Mouse (Mus musculus) hindbrain, embryonic 10.5 days (tissue): ENCODE results near the gene Ttc7b. TPM values are rescaled to one million over a fixed set of nuclear protein-coding genes. Genes with fewer than 3 reads are reported as not detected.

ENCODE experiments used
- DNase-seq: peaks from one replicate; pipeline ENCODE4 v3.0.0-alpha.2; 2017; ENCODE audit warnings: low spot score
- H3K27ac ChIP-seq: fragments of 300-500 bp; sonication (generic); 2 replicates; pipeline ENCODE4 v1.5.1; 2016; ENCODE audit warnings: mild to moderate bottlenecking, moderate library complexity
- H3K27me3 ChIP-seq: fragments of 300-500 bp; sonication (generic); 2 replicates; pipeline ENCODE4 v1.6.1; 2016; ENCODE audit warnings: mild to moderate bottlenecking; ENCODE audit not compliant: poor library complexity, insufficient read depth, severe bottlenecking
- H3K36me3 ChIP-seq: fragments of 300-500 bp; sonication (generic); 2 replicates; pipeline ENCODE4 v1.6.1; 2016; ENCODE audit warnings: mild to moderate bottlenecking, moderate library complexity
- H3K4me1 ChIP-seq: fragments of 300-500 bp; sonication (generic); replicated peaks from 2 replicates; pipeline ENCODE4 v1.6.1; 2016; ENCODE audit warnings: mild to moderate bottlenecking
- H3K4me3 ChIP-seq: fragments of 300-500 bp; sonication (generic); 2 replicates; pipeline ENCODE4 v1.5.1; 2016; ENCODE audit warnings: mild to moderate bottlenecking, moderate library complexity
- H3K9me3 ChIP-seq: fragments of 300-500 bp; sonication (generic); 2 replicates; pipeline ENCODE4 v1.6.1; 2016; ENCODE audit warnings: mild to moderate bottlenecking, moderate library complexity
- WGBS: fragments of 180-500 bp; shearing (Covaris S2); methylation state at CpG from one replicate; pipeline ENCODE4 v1.1.7; 2016; 5-methylcytosine and 5-hydroxymethylcytosine counted together
- polyA plus RNA-seq: library from polyadenylated mRNA; unstranded; fragments of >200 nt; fragmentation: Nextera tagmentation; extraction: Ambion mirVana; gene quantifications from 2 replicates; pipeline ENCODE4 v1.2.1, GENCODE M21; 2016

Gene Ttc7b
- polyA plus RNA-seq, 1 experiment from 2014 or later, result 5.6 TPM

DNA sequence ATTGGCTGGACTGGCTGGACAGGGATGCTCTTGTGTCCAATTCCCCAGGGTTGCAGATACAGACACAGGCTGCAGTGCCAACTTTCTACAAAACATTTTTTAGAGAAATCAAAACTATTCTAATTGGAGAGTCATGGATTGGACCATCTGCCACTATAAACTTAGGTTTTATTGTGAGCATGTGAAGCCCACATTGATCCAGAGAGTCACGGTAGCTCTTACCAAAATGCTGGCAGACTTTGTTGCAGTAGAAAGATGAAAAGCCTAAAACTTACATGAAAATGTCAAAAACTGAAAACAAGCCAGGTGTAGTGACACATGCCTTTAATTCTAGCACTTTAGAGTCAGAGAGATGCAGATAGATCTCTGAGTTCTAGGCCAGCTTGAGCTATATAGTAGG lies 84.9 kb downstream of the Ttc7b start:
- H3K27me3 ChIP-seq, result no peaks in the 10 kb centered on the region
- no peak for DNase-seq
- WGBS, result 97% methylated on average over 1 of the region's 1 CpGs
- H3K27ac ChIP-seq, result no peak overlapping the region
- no peaks in the 10 kb centered on the region for H3K36me3 ChIP-seq
- no peak overlapping the region for H3K4me3 ChIP-seq
- H3K9me3 ChIP-seq, result no peaks in the 10 kb centered on the region
- peaks cover 1% of the 10 kb centered on the region; the same call in 1 of the 2 replicates for H3K4me1 ChIP-seq

DNA sequence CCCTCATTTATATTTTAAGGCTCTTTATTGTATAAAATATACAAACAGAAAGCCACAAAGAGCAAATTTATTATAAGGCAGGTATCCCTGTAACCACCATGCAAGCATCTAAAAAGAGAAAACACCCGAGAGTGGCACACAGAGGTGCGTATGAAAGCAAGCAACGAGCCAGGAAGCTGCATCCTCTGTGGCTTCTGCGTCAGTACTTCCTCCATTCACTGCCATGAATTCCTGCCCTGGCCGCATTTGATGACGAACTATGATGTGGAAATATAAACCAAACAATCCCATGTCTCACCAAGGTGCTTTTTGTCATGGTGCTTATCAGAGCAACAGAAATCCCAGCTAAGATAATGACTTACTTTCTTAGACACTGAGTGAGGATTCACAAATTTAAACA lies 88.8 kb downstream of the Ttc7b start:
- H3K4me3 ChIP-seq, result no peak overlapping the region
- peaks cover 4% of the 10 kb centered on the region; the same call in 1 of the 2 replicates for H3K4me1 ChIP-seq
- 92% methylated on average over 6 of the region's 6 CpGs for WGBS
- H3K36me3 ChIP-seq, result no peaks in the 10 kb centered on the region
- no peak for DNase-seq
- H3K27me3 ChIP-seq, result no peaks in the 10 kb centered on the region
- no peak overlapping the region for H3K27ac ChIP-seq
- H3K9me3 ChIP-seq, result no peaks in the 10 kb centered on the region

DNA sequence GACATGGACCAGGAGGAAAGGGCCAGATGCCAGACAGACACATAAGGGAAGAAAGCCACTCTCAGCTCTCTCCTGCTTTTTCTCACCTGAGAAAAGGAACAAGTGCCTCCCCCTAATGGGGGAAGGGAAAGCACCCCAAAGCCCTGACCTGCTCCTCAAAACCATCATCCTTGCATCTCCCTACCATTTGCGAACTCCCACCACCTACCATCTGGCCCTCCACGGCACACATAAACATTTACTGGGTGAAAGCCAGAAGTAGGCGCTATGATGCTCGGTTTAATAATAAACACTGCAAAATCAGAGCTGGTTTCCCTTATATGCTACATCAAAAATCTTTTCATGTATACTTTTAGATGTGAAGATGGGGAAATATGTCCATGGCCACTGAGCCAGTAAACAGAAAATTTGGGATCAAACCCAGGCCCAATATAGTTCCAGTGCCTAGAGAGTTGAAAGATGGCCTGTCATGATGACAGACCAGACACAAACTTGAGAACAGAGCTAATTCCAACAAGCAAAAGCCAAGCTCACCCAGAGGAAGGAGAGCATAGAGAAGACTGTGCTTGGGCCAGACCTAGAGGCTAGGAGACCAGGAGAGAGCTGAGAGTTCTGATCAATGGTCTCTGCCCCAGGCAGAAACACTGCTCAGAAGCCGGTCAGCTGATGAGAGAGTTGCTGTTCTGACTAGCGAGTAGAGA lies 91.1 kb downstream of the Ttc7b start:
- 96% methylated on average over 6 of the region's 6 CpGs for WGBS
- DNase-seq, result no peak

DNA sequence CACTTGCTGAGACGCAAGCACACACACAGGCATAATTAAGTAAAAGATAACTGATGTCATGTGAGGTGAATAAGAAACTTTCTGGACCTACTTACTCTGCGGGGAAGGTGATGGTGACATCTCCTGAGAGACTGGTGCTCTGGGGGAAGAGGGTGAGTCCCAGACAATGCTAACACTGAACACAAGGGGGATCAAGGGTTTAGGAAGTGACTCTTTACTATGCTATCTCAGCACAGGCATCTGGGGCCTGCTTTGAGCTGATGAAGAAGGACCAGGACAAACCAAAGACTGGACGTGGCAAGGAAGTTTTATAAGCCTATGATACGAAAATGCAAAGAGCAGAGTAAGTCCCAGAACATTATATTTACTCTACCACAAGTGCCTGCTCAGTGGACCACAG lies 92.4 kb downstream of the Ttc7b start:
- Histone ChIP-seq H3K36me3 (no peaks in the 10 kb centered on the region), H3K27ac (no peak overlapping the region), H3K9me3 (no peaks in the 10 kb centered on the region), H3K27me3 (no peaks in the 10 kb centered on the region), H3K4me1 (peaks cover 8% of the 10 kb centered on the region; the same call in 1 of the 2 replicates), H3K4me3 (no peak overlapping the region)
- no peak for DNase-seq
- WGBS, result 88% methylated on average over 4 of the region's 4 CpGs

More for the DNA sequence above, 91.1 kb downstream of the Ttc7b start:
- no peak overlapping the region for H3K27ac ChIP-seq
- H3K27me3 ChIP-seq, result no peaks in the 10 kb centered on the region
- peaks cover 8% of the 10 kb centered on the region; the same call in 1 of the 2 replicates for H3K4me1 ChIP-seq
- no peaks in the 10 kb centered on the region for H3K36me3 ChIP-seq
- H3K9me3 ChIP-seq, result no peaks in the 10 kb centered on the region
- H3K4me3 ChIP-seq, result no peak overlapping the region

DNA sequence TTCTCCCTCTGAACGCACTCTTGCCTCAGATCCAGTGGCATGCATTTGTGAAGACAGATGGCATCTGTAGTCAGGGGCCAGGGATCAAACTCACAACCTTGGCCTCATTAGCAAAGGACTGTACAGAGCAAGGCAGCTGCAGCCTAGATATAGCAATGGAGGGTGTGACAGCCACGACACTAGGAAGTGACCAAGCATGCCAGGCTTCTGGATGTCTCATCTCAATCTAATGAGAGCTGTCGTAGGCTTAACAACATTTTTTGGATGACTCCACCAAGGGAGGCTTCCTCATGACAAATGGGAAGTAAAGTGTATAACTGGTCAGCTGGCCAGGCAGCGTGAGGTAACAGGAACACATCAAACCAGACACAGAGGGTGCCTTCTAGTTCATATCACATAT lies 94.4 kb downstream of the Ttc7b start:
- Histone ChIP-seq H3K9me3 (no peaks in the 10 kb centered on the region), H3K4me1 (peaks cover 8% of the 10 kb centered on the region; the same call in 1 of the 2 replicates), H3K27me3 (no peaks in the 10 kb centered on the region), H3K27ac (no peak overlapping the region), H3K4me3 (no peak overlapping the region), H3K36me3 (no peaks in the 10 kb centered on the region)
- DNase-seq, result no peak
- WGBS, result 78% methylated on average over 4 of the region's 4 CpGs

DNA sequence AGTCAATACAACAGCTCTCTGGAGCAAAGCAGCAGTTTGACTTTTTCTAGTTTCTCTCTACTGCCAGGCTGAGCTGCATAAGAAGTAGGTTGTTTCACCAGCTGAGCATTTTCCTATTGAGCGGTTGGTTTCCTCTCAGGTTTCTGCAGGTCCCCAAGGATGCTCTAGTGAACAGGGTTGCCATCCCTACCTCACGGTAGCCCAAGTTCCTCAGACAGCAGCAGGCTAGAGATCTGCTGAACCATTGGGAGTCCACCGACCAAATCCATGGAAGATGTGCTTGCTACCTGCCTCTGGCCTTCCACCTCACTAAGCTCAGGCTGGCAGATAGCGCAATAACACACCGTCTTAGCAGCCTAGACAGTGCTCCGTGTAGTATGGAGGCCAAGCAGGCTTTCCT lies 95.6 kb downstream of the Ttc7b start:
- no peak for DNase-seq
- H3K4me3 ChIP-seq, result no peak overlapping the region
- no peaks in the 10 kb centered on the region for H3K27me3 ChIP-seq
- H3K4me1 ChIP-seq, result peaks cover 4% of the 10 kb centered on the region; the same call in 1 of the 2 replicates
- H3K9me3 ChIP-seq, result no peaks in the 10 kb centered on the region
- no peak overlapping the region for H3K27ac ChIP-seq
- 91% methylated on average over 6 of the region's 6 CpGs for WGBS
- no peaks in the 10 kb centered on the region for H3K36me3 ChIP-seq

DNA sequence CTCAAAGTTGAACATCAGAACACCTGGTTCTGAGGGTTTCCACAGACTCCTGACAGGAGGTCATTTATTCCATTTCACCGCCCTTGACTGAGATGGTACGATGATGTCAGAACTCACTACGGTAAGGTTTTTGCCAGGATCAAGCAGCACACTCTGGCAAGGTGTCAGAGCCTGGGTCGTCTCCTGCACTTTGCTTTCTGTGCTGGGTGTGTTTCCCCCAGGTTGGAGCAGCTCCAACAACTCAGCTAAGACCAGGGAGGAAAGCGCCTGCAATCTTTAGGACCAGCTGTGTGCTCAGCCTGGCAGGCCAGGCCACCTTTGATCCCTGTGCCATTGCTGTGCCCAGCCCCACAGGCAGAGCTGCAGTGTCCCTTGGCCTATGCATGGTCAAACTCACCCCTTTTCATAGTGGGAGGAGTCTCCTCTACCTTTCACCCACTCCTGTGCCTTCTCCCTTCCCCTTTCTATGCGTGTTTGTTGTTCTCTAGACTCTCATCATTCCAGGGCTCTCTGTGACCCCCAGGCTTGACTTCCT lies 98.3 kb downstream of the Ttc7b start:
- no peak for DNase-seq
- Histone ChIP-seq H3K9me3 (no peaks in the 10 kb centered on the region), H3K4me3 (no peak overlapping the region), H3K27ac (no peak overlapping the region), H3K36me3 (no peaks in the 10 kb centered on the region), H3K4me1 (peaks cover 4% of the 10 kb centered on the region; the same call in 1 of the 2 replicates), H3K27me3 (no peaks in the 10 kb centered on the region)
- WGBS, result 87% methylated on average over 6 of the region's 6 CpGs

DNA sequence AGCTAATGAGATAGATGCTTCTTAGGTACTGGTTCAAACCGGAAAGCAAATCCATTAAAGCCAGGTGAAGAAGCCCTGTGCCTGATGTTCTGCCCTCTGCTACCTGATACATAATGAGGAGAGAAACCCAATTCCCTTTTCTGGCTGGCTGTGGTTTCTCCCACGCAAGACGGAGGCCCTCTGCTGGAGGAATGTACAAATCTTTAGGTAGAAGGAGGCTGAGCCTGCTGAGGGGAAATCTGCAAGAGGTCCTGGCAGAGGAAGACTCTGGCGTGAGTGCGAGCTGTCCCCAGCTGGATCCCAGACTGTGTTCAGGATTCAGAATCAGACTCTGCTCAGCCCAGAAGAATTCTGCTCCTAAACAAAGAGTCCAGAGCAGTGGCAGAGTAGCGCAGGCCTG lies 99.1 kb downstream of the Ttc7b start:
- Histone ChIP-seq H3K27ac (no peak overlapping the region), H3K27me3 (no peaks in the 10 kb centered on the region), H3K4me3 (no peak overlapping the region), H3K9me3 (no peaks in the 10 kb centered on the region), H3K4me1 (peaks cover 4% of the 10 kb centered on the region; the same call in 1 of the 2 replicates), H3K36me3 (no peaks in the 10 kb centered on the region)
- no peak for DNase-seq
- 67% methylated on average over 6 of the region's 6 CpGs for WGBS

DNA sequence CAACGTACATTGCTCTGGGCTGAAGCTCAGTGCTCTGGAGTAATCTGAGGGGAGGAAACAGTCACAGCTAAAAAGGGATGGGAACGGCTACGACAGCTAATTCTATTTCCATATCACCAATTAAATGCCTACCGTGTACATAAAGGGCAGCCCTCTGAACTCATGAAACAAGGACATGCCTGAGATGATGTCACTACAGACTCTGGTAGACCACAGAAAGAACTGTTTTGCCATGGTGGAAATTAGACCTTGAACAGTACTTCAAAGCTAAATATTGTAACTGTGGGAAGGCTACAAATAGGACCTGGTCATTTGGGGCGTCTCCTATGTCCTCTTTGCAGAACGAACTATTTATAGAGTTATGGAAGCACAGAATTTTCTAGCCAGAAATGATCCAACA lies 99.7 kb downstream of the Ttc7b start:
- Histone ChIP-seq H3K36me3 (no peaks in the 10 kb centered on the region), H3K27ac (no peak overlapping the region), H3K27me3 (no peaks in the 10 kb centered on the region), H3K4me3 (no peak overlapping the region), H3K4me1 (no peaks in the 10 kb centered on the region; the same call in 1 of the 2 replicates), H3K9me3 (no peaks in the 10 kb centered on the region)
- 93% methylated on average over 6 of the region's 6 CpGs for WGBS
- no peak for DNase-seq

DNA sequence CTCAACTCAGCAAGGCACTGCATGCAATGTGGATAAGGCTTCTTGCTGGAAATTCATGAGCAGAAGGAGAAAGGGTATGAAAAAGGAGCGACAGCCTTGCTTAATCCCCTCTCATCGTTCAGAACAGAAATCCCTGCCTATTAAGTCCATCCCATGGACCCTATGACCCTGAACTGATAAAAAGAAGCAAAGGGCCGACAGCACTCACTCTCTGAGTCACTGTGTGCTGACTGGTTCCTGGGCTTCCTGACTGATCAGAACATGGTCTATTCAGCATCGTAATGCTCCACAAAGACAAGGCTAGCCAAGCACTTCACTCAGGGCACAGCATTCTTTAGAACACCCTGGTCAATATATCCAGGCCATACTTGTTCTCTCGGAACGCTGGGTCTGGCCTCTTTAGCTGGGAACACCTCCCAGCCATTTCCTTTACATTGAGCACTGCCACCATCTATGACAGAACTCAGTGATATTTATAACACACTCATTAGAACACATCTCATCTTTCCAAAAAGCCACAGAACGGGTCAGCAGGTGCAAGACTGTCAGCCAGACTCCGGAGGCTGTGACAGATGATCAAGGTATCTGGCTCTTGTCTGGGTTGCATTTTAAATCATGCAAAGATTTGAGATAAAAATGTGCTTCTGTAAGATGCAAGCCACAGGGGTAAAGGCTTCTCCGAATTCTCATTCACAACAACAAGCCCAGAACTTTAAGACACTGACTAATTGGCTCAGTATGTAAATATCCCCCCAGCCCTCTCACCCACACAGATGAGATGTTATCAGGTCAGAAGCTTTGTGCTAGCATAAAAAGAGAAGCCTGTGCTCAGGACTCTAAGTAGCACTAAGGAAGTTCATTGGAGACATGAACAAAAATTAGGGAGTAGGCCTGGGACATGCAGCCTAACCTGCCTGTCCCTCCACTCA lies 100.4 kb downstream of the Ttc7b start:
- Histone ChIP-seq H3K27me3 (no peaks in the 10 kb centered on the region), H3K4me3 (no peak overlapping the region), H3K36me3 (no peaks in the 10 kb centered on the region), H3K9me3 (no peaks in the 10 kb centered on the region), H3K4me1 (no peaks in the 10 kb centered on the region), H3K27ac (no peak overlapping the region)
- 81% methylated on average over 9 of the region's 9 CpGs for whole genome bisulfite sequencing
- DNase-seq, result no peak

DNA sequence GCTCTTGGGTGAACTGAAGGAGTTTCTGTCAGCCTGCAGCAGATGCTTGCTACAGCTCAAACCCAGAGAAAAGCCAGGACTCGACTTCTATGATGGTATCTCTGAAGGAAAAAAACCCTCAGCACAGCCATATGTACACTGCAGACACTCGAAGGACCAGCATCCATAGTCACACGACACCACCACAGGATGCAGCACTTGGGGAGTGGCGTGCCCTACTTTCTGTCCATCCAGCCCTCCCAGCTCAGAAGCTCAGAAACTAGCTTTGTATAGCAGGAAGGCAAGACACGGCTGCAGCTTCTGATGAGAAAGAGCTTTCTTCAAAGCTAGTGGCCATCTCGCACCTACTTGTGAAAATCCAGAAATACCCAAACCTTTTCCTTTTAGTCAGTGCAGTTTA lies 104.8 kb downstream of the Ttc7b start:
- H3K4me1 ChIP-seq, result peaks cover 8% of the 10 kb centered on the region; the same call in 1 of the 2 replicates

DNA sequence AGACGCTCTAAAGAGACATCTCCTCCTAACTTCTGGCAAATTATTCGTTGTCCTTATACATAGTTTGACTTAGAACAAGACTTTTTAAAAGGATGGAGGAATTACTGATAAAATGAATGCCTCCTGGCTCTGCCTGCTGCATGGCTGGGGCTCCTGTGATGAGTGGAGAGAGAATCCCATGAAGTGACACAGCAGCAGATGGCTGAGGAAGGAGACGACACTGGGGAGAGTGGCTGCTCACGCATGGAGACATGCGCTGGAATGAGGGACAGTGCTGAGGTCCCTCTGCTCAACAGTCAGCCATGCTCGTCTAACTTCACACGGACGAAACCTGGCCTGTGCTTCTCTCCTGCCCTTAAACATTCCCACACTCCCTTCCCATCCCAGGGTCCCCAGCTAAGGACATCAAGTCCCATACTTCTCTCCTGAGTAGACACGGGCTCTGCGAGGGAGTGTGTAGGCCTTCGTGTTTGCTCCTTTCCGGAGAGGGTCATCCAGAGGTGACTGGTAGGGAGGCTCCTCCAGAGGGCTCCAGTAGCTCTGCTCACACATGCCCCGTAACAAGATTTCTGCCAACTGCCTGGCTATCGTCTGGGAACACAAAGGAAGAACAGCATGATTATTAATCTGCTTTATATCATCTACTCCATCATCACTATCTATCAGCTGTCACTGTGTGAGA lies 105.8 kb downstream of the Ttc7b start:
- H3K36me3 ChIP-seq, result peaks cover 24% of the 10 kb centered on the region
- H3K27ac ChIP-seq, result no peak overlapping the region
- WGBS, result 86% methylated on average over 14 of the region's 14 CpGs
- H3K27me3 ChIP-seq, result no peaks in the 10 kb centered on the region
- H3K4me1 ChIP-seq, result peaks cover 8% of the 10 kb centered on the region; the same call in 1 of the 2 replicates
- H3K4me3 ChIP-seq, result no peak overlapping the region
- DNase-seq, result no peak
- H3K9me3 ChIP-seq, result no peaks in the 10 kb centered on the region

More for the DNA sequence above, 104.8 kb downstream of the Ttc7b start:
- H3K27me3 ChIP-seq, result no peaks in the 10 kb centered on the region
- H3K27ac ChIP-seq, result no peak overlapping the region
- peaks cover 24% of the 10 kb centered on the region for H3K36me3 ChIP-seq
- 88% methylated on average over 6 of the region's 6 CpGs for WGBS
- no peak overlapping the region for H3K4me3 ChIP-seq
- H3K9me3 ChIP-seq, result no peaks in the 10 kb centered on the region
- no peak for DNase-seq
